Mouse (Mus musculus): ENCODE data around the gene Hist2h3c1. TPM values are rescaled to one million over a fixed set of nuclear protein-coding genes. Genes with fewer than 3 reads are reported as not detected.

Hist2h3c1 gene
- polyA plus RNA-seq, 1 experiment from 2014 or later = 0.41 TPM

DNA sequence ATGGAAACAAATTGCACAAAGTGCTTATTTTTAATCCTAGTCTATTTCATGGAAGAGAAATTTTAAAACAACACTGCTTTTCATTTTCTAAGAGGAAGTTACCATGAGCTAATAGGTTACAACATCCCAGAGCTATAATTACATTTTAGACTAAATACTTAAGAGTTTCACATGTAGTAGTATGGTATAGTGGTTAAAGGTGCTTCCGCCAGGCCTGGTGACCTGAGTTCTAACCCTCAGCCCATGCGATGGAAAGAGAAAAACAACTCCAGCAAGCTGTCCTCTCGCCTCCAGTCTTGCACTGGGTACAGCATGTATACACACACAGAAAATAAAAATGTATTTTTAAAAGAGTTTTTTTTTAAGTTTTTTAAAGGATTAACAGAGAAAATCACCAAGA lies 5.3 kb downstream of the Hist2h3c1 start:
- WGBS = 87% methylated on average over 3 of the region's 3 CpGs
- peaks cover 46% of the 10 kb centered on the region for H3K4me1 ChIP-seq
- H3K4me3 ChIP-seq = no peak overlapping the region
- DNase-seq (ENCODE audit: low spot score) = no peak
- H3K27ac ChIP-seq = no peak overlapping the region
- no peaks in the 10 kb centered on the region for H3K9me3 ChIP-seq (replicated peaks)
- H3K36me3 ChIP-seq = no peaks in the 10 kb centered on the region
- peaks cover 48% of the 10 kb centered on the region for H3K27me3 ChIP-seq (ENCODE audit: low read depth, poor library complexity, severe bottlenecking)

DNA sequence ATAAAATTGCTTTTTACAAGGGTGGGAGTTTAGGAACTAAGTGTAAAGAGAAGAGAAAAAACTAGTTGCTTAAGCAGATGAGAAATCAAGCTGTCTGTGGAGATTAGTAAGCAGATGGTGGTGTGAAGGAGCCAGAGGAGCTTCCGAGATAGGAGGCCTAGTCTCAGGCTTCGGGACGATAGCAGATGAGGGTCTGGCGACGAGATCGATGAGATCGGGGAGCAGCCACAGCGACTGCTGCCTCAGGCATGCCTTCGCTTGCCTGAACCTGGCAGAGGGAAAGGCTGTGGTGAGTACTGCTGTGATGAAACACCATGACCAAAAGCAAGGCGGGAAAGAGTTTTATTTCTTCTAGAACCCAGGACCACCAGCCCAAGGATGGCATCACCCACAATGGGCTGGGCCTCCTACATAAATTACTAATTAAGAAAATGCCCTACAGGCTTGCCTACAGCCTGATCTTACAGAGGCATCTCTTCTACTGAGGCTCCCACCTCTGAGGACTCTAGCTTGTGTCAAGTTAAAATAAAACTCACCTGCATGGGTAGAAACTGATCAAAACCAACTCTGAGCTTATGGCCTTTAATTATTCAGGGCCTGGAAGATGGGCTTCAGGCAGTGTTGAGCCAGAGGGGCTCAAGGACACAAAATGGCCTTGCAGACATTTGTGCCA lies 8.3 kb downstream of the Hist2h3c1 start:
- peaks cover 20% of the 10 kb centered on the region for H3K4me1 ChIP-seq
- no peaks in the 10 kb centered on the region for H3K36me3 ChIP-seq
- peaks cover 46% of the 10 kb centered on the region for H3K27me3 ChIP-seq (ENCODE audit: low read depth, poor library complexity, severe bottlenecking)
- 46% methylated on average over 10 of the region's 10 CpGs for WGBS
- H3K4me3 ChIP-seq = no peak overlapping the region
- DNase-seq (ENCODE audit: low spot score) = peak; percentile 53
- H3K9me3 ChIP-seq (replicated peaks) = no peaks in the 10 kb centered on the region
- H3K27ac ChIP-seq = no peak overlapping the region

DNA sequence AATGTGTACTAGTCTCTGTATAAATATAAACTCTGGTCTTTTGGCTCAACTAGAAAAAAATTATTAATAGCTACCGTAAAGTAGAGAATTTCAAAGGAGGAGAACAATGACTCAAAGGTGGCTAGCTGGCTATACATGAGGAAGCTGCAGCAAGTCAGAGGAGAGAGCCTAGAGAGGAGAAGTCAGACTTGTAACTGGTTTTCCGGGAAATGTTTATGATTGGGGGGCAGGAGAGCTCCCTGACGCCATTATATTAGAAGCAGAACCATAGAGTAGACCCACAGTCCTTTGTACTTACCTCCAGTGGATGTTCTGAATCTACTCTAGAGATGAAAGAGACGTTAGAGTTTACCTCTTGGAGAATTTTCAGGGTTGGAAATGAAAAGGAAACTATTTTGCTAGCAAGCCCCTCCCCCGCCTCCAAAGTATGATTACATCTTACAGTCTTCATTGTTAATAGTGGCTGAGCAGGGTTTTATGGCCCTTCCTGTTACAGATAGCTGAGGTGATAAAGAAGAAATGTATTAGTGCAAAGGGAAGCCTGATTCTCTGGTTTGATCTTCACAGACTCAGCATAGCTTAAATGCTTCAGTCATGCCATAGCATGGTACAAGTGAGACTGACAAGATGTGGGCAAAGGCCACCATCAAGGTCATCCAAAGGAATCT lies 9.6 kb downstream of the Hist2h3c1 start:
- H3K36me3 ChIP-seq = no peaks in the 10 kb centered on the region
- H3K4me1 ChIP-seq = peaks cover 7% of the 10 kb centered on the region
- H3K27me3 ChIP-seq (ENCODE audit: low read depth, poor library complexity, severe bottlenecking) = peaks cover 51% of the 10 kb centered on the region
- H3K9me3 ChIP-seq (replicated peaks) = no peaks in the 10 kb centered on the region
- DNase-seq (ENCODE audit: low spot score) = no peak
- no peak overlapping the region for H3K4me3 ChIP-seq
- no peak overlapping the region for H3K27ac ChIP-seq
- 86% methylated on average over 5 of the region's 5 CpGs for WGBS

DNA sequence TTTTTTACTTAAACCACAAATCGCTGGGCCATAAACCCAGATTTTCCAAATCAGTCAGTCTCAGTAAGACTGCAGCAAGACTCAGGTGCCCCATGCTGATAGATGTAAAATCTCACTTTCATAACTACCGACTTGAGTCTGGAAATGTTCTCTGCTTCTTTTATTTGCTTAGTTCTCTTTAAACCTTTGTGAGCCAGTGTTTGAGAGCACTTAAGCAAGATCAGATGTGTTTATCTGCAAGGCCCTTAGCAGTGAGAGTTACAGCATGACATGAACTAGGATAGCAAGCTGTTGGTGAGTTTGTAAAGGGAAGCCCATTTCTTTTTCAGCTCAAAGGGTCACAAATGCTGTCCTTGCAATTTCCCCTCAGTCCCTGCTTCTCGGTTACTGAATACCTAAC lies 10.7 kb downstream of the Hist2h3c1 start:
- WGBS = 79% methylated on average over 3 of the region's 3 CpGs
- no peaks in the 10 kb centered on the region for H3K36me3 ChIP-seq
- no peaks in the 10 kb centered on the region for H3K9me3 ChIP-seq (replicated peaks)
- peaks cover 49% of the 10 kb centered on the region for H3K27me3 ChIP-seq (ENCODE audit: low read depth, poor library complexity, severe bottlenecking)
- DNase-seq (ENCODE audit: low spot score) = no peak
- H3K4me1 ChIP-seq = peaks cover 13% of the 10 kb centered on the region
- no peak overlapping the region for H3K4me3 ChIP-seq
- H3K27ac ChIP-seq = no peak overlapping the region

DNA sequence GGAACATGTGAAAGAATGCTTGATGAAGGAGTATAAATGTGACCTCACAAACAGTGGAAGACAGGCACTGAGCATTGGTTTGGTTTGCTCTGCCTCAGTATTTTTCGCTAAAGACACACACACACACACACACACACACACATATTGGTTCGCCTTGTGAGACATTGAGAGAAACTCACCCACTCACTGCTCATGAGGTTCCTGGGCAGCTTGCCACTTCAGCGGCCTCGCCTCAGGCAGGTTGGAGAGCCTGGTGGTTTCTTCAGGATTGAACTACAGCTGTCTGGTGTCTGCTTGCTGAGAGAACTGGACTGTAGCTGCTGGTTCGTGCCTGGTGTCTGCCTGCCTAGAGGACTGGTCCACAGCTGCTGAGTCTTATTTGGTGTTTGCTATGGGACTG lies 13.7 kb downstream of the Hist2h3c1 start:
- Histone ChIP-seq H3K27ac (no peak overlapping the region), H3K4me3 (no peak overlapping the region), H3K4me1 (peaks cover 33% of the 10 kb centered on the region), H3K9me3 (replicated peaks) (no peaks in the 10 kb centered on the region), H3K27me3 (ENCODE audit: low read depth, poor library complexity, severe bottlenecking) (peaks cover 21% of the 10 kb centered on the region), H3K36me3 (no peaks in the 10 kb centered on the region)
- DNase-seq (ENCODE audit: low spot score) = no peak
- WGBS = 92% methylated on average over 5 of the region's 5 CpGs

DNA sequence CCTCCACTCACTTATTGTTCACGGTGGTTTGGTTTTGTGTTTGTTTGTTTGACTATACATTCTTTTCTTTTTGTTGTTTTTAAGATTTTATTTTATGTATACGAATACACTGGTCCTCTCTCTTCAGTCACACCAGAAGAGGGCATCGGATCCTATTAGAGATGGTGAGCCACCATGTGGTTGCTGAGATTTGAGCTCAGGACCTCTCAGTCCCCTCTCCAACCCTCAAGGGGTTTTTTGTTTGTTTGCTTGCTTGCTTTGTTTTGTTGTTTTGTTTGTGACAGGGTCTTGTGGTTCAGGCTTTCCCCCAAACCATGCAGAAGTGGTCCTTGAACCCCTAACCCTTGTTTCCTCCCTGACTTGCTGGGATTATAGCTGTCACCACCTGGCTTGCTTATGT lies 15.1 kb downstream of the Hist2h3c1 start:
- Histone ChIP-seq H3K4me1 (peaks cover 35% of the 10 kb centered on the region), H3K27me3 (ENCODE audit: low read depth, poor library complexity, severe bottlenecking) (peaks cover 10% of the 10 kb centered on the region; the same call in 1 of the 2 replicates), H3K4me3 (peak overlapping the region; percentile 62), H3K27ac (peak overlapping the region; percentile 97), H3K36me3 (no peaks in the 10 kb centered on the region), H3K9me3 (replicated peaks) (no peaks in the 10 kb centered on the region)
- DNase-seq (ENCODE audit: low spot score) = no peak
- 71% methylated on average over 3 of the region's 3 CpGs for WGBS

DNA sequence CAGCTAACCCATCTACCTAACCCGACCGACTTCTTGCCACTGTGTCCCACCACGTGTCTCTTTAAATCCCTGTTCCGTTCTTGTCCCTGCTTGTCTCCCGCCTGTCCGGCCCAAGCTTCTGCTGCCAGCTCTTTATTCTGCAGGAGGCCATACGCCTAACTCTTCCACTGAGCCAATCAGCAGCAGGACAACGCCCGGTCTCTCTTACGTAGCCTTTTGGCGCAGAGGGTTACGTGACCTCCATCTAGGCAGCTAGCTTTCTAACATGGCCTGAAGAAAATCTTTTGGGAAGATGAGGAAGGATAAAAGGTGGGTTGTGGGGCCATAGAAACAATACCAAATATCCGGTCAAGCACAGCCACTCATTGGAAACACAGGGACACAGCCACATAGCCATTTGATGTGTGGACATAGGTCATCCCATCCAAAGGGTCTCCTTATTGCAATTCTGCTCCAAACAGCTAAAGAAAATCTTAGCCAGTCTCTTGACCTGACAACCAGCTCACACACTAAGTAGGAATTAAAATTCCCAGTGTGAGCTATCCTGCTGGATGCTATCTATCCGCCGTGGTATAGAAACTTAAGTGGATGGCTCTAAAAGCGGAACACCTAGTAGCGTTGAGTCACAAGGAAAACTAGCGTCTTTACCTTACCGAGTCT lies 15.9 kb downstream of the Hist2h3c1 start:
- peak; percentile 81 for DNase-seq (ENCODE audit: low spot score)
- 2% methylated on average over 19 of the region's 19 CpGs for WGBS
- peaks cover 10% of the 10 kb centered on the region; the same call in 1 of the 2 replicates for H3K27me3 ChIP-seq (ENCODE audit: low read depth, poor library complexity, severe bottlenecking)
- peaks cover 41% of the 10 kb centered on the region for H3K4me1 ChIP-seq
- peak overlapping the region; percentile 62 for H3K4me3 ChIP-seq
- H3K9me3 ChIP-seq (replicated peaks) = no peaks in the 10 kb centered on the region
- no peaks in the 10 kb centered on the region for H3K36me3 ChIP-seq
- H3K27ac ChIP-seq = peak overlapping the region; percentile 97

DNA sequence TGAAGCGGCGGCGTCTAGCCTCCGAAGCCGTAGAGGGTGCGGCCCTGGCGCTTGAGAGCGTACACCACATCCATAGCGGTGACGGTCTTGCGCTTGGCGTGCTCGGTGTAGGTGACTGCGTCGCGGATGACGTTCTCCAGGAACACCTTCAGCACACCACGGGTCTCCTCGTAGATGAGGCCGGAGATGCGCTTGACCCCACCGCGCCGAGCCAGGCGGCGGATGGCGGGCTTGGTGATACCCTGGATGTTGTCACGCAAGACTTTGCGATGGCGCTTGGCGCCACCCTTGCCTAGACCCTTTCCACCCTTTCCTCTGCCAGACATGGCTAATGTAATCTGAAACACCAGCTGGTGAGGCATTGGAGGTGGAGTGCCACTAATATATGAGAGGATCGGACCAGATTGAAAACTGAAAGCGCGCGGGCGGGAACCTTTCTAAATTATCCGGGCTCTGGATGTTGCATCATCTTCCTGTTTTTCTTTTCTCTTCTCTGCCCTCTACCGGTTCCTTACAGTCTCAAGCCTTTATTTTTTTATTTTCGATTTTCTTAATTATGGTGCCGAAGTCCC lies 16.6 kb downstream of the Hist2h3c1 start, which contains the start of gene Hist2h4:
Hist2h4 (minus strand) TSS at position 333 of the 572 bp plus-strand sequence.
- Histone ChIP-seq H3K9me3 (replicated peaks) (no peaks in the 10 kb centered on the region), H3K27ac (peak within 1 kb of the TSS; percentile 97), H3K4me3 (peak within 1 kb of the TSS; percentile 62), H3K36me3 (no peaks in the 10 kb centered on the region), H3K4me1 (peaks cover 48% of the 10 kb centered on the region), H3K27me3 (ENCODE audit: low read depth, poor library complexity, severe bottlenecking) (peaks cover 10% of the 10 kb centered on the region; the same call in 1 of the 2 replicates)
- WGBS = under 1% methylated on average over 40 of the region's 40 CpGs
- peak; percentile 96 for DNase-seq (ENCODE audit: low spot score)

DNA sequence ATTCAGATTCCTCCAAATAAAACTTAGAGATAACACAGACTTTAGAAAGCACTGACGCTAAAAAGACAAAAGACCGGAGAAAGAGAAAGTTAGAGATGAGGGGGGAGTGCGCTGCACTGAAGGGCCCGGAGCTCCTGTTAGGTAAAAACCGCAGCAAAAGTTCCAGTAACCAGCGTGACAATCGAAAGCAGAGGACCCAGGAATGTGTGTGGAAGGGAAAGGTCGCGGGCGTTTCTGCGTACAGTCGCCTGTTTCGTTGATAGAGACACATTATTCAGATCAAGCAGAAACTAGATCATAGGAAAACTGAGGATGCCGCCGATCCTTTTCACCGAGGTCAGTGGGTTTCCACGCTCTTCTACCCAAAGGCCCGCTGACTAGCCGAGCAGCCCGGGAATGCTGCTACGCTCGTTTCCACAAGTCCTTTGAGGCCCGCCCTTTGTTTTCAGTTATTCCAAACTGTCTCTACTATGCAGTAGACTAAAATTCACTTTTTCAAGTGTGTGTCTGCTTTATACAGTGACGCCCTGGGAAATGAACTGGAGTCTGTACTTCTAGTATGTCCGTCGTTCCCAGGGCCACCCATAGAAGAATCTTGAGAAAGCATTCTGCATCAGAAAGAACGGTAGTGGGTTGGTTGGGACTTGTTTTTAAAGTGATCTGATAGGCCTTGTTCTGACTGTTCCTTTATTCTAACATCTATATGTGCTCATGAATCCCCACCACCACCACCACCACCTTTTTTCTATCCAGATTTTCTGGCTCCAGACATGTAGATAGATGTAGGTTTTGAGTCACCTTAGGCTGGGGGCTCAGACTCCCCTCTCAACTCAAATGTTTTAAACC lies 17.3 kb downstream of the Hist2h3c1 start:
- 12% methylated on average over 27 of the region's 27 CpGs for WGBS
- Histone ChIP-seq H3K27me3 (ENCODE audit: low read depth, poor library complexity, severe bottlenecking) (peaks cover 6% of the 10 kb centered on the region; the same call in 1 of the 2 replicates), H3K27ac (peak overlapping the region; percentile 97), H3K36me3 (no peaks in the 10 kb centered on the region), H3K4me3 (peak overlapping the region; percentile 62), H3K9me3 (replicated peaks) (no peaks in the 10 kb centered on the region), H3K4me1 (peaks cover 52% of the 10 kb centered on the region)
- peak; percentile 63 for DNase-seq (ENCODE audit: low spot score)

DNA sequence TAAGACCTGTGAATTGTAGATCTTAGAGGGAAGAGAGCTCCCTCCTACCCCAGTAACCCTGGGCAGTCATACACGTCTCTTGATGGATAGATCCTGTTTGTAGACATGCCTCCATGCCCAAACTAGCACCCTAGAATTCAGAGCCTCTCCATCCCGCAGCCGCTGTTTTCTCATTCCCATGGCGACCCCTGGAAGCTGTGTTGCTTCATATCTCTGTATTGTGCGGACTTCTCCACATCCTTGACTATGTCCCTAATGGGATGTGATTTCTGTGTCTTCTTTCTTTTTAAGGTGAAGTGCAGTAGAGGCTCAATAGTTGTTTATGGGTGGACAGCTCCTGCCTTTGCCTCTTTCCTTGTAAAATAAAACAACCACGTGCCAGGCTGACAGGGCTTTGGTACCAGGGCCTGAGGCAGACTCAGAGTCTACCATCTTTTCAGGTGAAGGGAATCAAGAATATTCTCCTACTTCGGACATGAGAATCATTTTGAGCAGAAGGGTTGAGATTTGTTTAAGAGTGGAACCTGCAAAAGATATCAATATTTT lies 18.0 kb downstream of the Hist2h3c1 start:
- H3K4me1 ChIP-seq = peaks cover 52% of the 10 kb centered on the region
- WGBS = 77% methylated on average over 7 of the region's 7 CpGs
- H3K27ac ChIP-seq = peak overlapping the region; percentile 97
- no peaks in the 10 kb centered on the region for H3K36me3 ChIP-seq
- H3K4me3 ChIP-seq = peak overlapping the region; percentile 62
- peak; percentile 47 for DNase-seq (ENCODE audit: low spot score)
- H3K27me3 ChIP-seq (ENCODE audit: low read depth, poor library complexity, severe bottlenecking) = 0 out of 2 replicates have a peak, but pooled peaks cover 5% of the 10 kb centered on the region
- H3K9me3 ChIP-seq (replicated peaks) = no peaks in the 10 kb centered on the region

DNA sequence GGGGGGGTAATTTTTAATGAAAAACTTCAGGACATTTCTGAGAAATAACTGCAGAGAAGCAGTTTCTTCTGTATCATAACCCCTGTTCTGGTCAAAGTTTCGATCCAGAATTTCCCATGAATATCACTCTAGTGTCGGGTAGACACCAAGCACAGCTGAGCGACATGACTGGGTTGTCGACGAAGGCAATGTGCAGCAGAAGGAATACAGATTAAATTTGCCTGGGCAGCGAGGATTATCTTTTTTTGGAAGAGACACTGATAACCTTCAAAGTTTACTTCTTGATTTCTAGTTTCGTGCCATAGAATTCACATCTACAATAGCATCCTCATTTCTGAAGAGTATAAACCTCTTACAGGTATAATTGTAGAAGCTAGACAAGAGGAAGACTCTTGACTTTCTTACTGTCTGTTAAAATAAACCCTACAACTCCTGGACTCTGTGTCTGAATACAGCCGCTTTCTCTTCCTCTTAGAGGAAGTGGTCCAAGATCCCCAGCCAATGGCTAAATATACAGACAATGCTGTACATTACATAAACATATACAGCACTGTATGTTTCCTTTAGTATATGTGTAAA lies 19.7 kb downstream of the Hist2h3c1 start:
- H3K36me3 ChIP-seq = no peaks in the 10 kb centered on the region
- 94% methylated on average over 8 of the region's 8 CpGs for WGBS
- DNase-seq (ENCODE audit: low spot score) = no peak
- H3K4me3 ChIP-seq = no peak overlapping the region
- H3K9me3 ChIP-seq (replicated peaks) = no peaks in the 10 kb centered on the region
- peaks cover 52% of the 10 kb centered on the region for H3K4me1 ChIP-seq
- peak overlapping the region; percentile 90 for H3K27ac ChIP-seq
- no peaks in the 10 kb centered on the region for H3K27me3 ChIP-seq (ENCODE audit: low read depth, poor library complexity, severe bottlenecking)
